Mouse (Mus musculus) limb, embryonic 10.5 days (tissue): ENCODE results near the gene Thbs1. TPM values are rescaled to one million over a fixed set of nuclear protein-coding genes. Genes with fewer than 3 reads are reported as not detected.

Source experiments
- DNase-seq: peaks from one replicate; pipeline ENCODE4 v3.0.0-alpha.2; 2017; ENCODE audit warnings: low spot score
- H3K27ac ChIP-seq: fragments of 300-500 bp; sonication (generic); 2 replicates; pipeline ENCODE4 v1.5.1; 2016; ENCODE audit warnings: mild to moderate bottlenecking
- H3K27me3 ChIP-seq: fragments of 300-500 bp; sonication (generic); 2 replicates; pipeline ENCODE4 v1.6.1; 2016; ENCODE audit warnings: low read depth, mild to moderate bottlenecking; ENCODE audit not compliant: poor library complexity, severe bottlenecking
- H3K36me3 ChIP-seq: fragments of 300-500 bp; sonication (generic); 2 replicates; pipeline ENCODE4 v1.6.1; 2016; ENCODE audit warnings: mild to moderate bottlenecking, moderate library complexity
- H3K4me1 ChIP-seq: fragments of 300-500 bp; sonication (generic); 2 replicates; pipeline ENCODE4 v1.6.1; 2016
- H3K4me3 ChIP-seq: fragments of 300-500 bp; sonication (generic); 2 replicates; pipeline ENCODE4 v1.5.1; 2016; ENCODE audit warnings: mild to moderate bottlenecking, moderate library complexity
- H3K9me3 ChIP-seq: fragments of 300-500 bp; sonication (generic); replicated peaks from 2 replicates; pipeline ENCODE4 v1.6.1; 2016; ENCODE audit warnings: mild to moderate bottlenecking
- WGBS: fragments of 180-500 bp; shearing (Covaris S2); methylation state at CpG from one replicate; pipeline ENCODE4 v1.1.7; 2016; 5-methylcytosine and 5-hydroxymethylcytosine counted together
- polyA plus RNA-seq: library from polyadenylated mRNA; unstranded; fragments of >200 nt; fragmentation: Nextera tagmentation; extraction: Ambion mirVana; gene quantifications from 2 replicates; pipeline ENCODE4 v1.2.1, GENCODE M21; 2016

Thbs1 gene
- polyA plus RNA-seq, 1 experiment from 2014 or later: 22.8 TPM

DNA sequence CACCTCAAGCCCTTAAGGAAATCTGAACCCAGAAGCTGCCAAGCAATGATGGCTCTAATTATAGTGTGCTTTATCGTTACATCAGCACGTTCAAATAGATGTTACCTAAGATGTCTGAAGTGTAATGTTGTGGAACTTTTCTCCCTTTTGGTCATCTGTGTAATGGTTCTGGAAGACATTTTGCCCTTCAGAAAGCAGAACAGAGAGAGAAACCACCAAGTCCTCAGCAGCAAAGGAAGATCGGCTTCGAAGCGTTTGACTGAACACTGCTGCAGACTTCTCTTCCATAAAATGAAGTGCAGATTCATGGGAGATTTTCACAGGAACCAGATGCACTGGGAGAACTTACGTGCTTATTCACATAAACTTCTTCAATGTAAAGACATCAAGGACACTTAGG lies 52.5 kb downstream of the Thbs1 start:
- Histone ChIP-seq H3K27ac (no peak overlapping the region), H3K27me3 (no peaks in the 10 kb centered on the region), H3K9me3 (no peaks in the 10 kb centered on the region), H3K4me1 (peaks cover 49% of the 10 kb centered on the region), H3K36me3 (no peaks in the 10 kb centered on the region), H3K4me3 (no peak overlapping the region)
- 79% methylated on average over 6 of the region's 6 CpGs for WGBS
- DNase-seq: no peak

DNA sequence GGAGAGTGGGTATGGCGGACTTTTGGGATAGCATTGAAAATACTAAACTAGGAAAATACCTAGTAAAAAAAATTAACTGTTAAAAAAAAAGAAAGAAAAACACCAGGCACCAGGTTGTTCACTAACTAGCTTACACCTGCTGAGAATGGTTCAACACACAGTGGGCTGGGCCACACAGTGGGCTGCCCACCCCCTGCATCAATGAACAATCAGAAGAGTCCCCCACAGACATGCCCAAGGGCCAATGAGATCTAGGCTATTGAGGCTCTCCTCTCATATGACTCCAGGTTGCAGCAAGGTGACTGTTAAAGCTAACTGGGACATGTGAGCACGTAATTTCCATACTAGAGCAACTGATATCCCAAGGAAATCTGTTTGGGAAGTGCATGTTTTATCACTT lies 54.0 kb downstream of the Thbs1 start:
- no peak overlapping the region for H3K4me3 ChIP-seq
- H3K9me3 ChIP-seq: no peaks in the 10 kb centered on the region
- no peaks in the 10 kb centered on the region for H3K27me3 ChIP-seq
- H3K4me1 ChIP-seq: peaks cover 33% of the 10 kb centered on the region
- no peak for DNase-seq
- H3K36me3 ChIP-seq: no peaks in the 10 kb centered on the region
- H3K27ac ChIP-seq: no peak overlapping the region
- WGBS: 85% methylated on average over 2 of the region's 2 CpGs

DNA sequence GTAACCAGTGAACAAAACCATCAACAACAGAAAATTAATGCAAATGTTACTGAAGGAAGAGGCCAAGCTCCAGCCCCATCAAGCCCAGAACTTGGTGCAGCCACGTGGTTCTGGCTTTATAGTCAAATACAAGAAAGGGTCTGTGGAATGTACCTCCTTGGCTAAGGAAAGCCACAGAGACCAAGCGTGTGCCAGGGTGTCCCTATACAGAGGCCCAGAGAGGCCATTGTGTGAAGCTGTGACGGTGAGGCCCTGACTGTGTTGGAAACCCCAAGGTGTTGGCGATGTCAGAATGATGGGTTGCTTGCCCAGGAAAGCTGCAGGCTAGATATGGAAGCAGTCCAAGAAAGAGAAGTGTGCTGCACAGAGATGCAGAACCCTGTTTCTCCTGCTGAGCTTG lies 56.1 kb downstream of the Thbs1 start:
- no peak overlapping the region for H3K27ac ChIP-seq
- H3K4me1 ChIP-seq: peaks cover 18% of the 10 kb centered on the region
- H3K4me3 ChIP-seq: no peak overlapping the region
- DNase-seq: no peak
- WGBS: 91% methylated on average over 4 of the region's 4 CpGs
- no peaks in the 10 kb centered on the region for H3K27me3 ChIP-seq
- H3K9me3 ChIP-seq: no peaks in the 10 kb centered on the region
- no peaks in the 10 kb centered on the region for H3K36me3 ChIP-seq

DNA sequence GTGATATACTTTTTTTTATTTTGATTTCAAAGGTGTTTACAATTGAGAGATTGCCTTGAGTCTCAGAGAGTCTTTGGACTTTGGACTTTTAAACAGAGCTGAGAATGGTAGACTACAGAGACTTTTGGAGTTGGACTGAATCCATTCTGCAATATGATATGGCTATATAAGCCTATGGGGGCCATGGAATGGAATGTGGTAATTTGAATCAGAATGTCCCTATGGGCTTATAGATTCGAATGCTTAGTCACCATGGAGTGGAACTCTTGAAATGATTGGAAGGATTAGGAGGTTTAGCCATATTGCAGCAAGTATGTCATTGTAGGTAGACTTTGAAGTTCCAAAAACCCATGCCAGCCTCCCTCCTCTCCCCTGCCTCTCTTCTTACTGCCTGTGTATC lies 56.5 kb downstream of the Thbs1 start:
- Histone ChIP-seq H3K9me3 (no peaks in the 10 kb centered on the region), H3K4me3 (no peak overlapping the region), H3K27ac (no peak overlapping the region), H3K36me3 (no peaks in the 10 kb centered on the region), H3K4me1 (peaks cover 13% of the 10 kb centered on the region), H3K27me3 (no peaks in the 10 kb centered on the region)
- WGBS: 84% methylated on average over 1 of the region's 1 CpGs
- no peak for DNase-seq

DNA sequence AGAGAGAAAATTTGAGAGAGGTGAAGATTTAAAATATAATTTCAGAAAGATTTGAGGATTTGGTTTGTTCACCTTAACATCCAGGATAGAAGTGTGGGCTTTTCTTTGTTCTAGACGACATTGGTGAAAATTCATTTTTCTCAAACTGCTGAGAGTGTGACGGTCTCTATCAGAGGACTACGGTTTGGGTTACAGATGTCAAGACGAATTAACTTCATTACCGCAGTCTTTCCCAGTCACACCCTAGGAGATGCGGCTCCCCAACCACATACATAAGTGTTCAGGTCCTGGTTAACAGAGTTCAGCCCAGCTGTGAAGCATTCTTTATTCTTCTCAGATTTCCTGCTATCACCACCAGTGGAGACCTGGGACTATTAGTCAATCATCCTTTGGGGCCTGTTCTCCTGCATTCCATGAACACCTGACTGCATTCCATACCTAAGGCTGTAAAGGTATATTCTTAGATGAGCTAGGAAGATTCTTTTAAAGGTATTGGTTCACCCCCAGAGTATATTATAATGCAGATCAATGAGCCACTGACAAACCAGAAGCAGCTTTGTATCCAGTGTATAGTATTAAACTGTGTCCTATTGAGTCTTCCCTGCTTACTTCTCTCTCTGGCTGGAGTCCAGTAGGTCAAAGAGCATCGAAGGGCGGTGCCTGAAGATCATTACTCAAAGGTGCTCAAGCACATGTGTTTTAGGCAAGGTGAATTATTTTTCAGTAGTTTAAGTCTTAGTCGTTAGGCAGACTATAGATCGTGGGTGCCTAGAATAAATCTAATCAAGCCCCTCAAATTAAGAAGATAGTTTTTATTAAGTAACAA lies 63.1 kb downstream of the Thbs1 start:
- H3K36me3 ChIP-seq: no peaks in the 10 kb centered on the region
- no peaks in the 10 kb centered on the region for H3K9me3 ChIP-seq
- no peak overlapping the region for H3K4me3 ChIP-seq
- 82% methylated on average over 10 of the region's 10 CpGs for WGBS
- DNase-seq: no peak
- H3K27ac ChIP-seq: no peak overlapping the region
- no peaks in the 10 kb centered on the region for H3K27me3 ChIP-seq
- peaks cover 6% of the 10 kb centered on the region for H3K4me1 ChIP-seq

Other genes starting within 250 kb of the Thbs1 start
- gene Fsip1, start 145.1 kb downstream of the Thbs1 start, polyA plus RNA-seq: 0.88 and 1.2 TPM in 2 replicates